Mouse (Mus musculus) T-helper 17 cell (primary cell): ENCODE measurements at regions not wholly inside any gene's neighbourhood (a gene's known extent, or its start where the extent isn't known, plus 50 kb on each side); places are given as distances from the start of the nearest gene placed in this dataset.

Experiments
- in situ Hi-C, 2 experiments: fragments of 300-600 bp; cut with MboI, MseI; formaldehyde crosslinking; loops; 1 replicate in 1 of 2; 2 replicates in 1 of 2; pipeline ENCODE4 v1.15.1; 2025; ENCODE audit warnings: high pct_unique_total_duplicates in 2 of 2

GRCm38 (mm10) chr3:134099471-134100125, 136.7 kb upstream of the Cxxc4 start:
- in situ Hi-C loops, result no loop called here

- in situ Hi-C loops, result no loop called here
Observed at GRCm38 (mm10) chr3:134102151-134102738, 134.0 kb upstream of the Cxxc4 start.

GRCm38 (mm10) chr3:134104625-134105024, 131.7 kb upstream of the Cxxc4 start:
- in situ Hi-C loops, result no loop called here

- in situ Hi-C loops, result no loop called here
Observed at GRCm38 (mm10) chr3:134105112-134105511, 131.2 kb upstream of the Cxxc4 start.

- in situ Hi-C loops, result no loop called here
Observed at GRCm38 (mm10) chr3:134105567-134105966, 130.7 kb upstream of the Cxxc4 start.

GRCm38 (mm10) chr3:134114501-134114900, 121.8 kb upstream of the Cxxc4 start:
- in situ Hi-C loops, result no loop called here

GRCm38 (mm10) chr3:134115007-134115406, 121.3 kb upstream of the Cxxc4 start:
- in situ Hi-C loops, result no loop called here

GRCm38 (mm10) chr3:134118898-134119297, 117.4 kb upstream of the Cxxc4 start:
- in situ Hi-C loops, result no loop called here

GRCm38 (mm10) chr3:134124982-134125381, 111.3 kb upstream of the Cxxc4 start:
- in situ Hi-C loops, result no loop called here

- in situ Hi-C loops, result no loop called here
Observed at GRCm38 (mm10) chr3:134130412-134130811, 105.9 kb upstream of the Cxxc4 start.

GRCm38 (mm10) chr3:134145251-134145650, 91.0 kb upstream of the Cxxc4 start:
- in situ Hi-C loops, result no loop called here

- in situ Hi-C loops, result no loop called here
Observed at GRCm38 (mm10) chr3:134145935-134146334, 90.3 kb upstream of the Cxxc4 start.

GRCm38 (mm10) chr3:134146373-134147224, 89.7 kb upstream of the Cxxc4 start:
- in situ Hi-C loops, result no loop called here

GRCm38 (mm10) chr3:134162288-134162687, 74.0 kb upstream of the Cxxc4 start:
- in situ Hi-C loops, result no loop called here

GRCm38 (mm10) chr3:134169922-134170321, 66.4 kb upstream of the Cxxc4 start:
- in situ Hi-C loops, result no loop called here

GRCm38 (mm10) chr3:134172357-134172756, 63.9 kb upstream of the Cxxc4 start:
- in situ Hi-C loops, result no loop called here

GRCm38 (mm10) chr3:134178491-134179054, 57.7 kb upstream of the Cxxc4 start:
- in situ Hi-C loops, result no loop called here

GRCm38 (mm10) chr3:134184042-134184441, 52.2 kb upstream of the Cxxc4 start:
- in situ Hi-C loops, result no loop called here
